Mouse (Mus musculus): Measurements from ENCODE around the gene Stx17.

Stx17 gene

GRCm38 (mm10) chr4:48124773-48125469, at the start of gene Stx17:
Gene Stx17 (plus strand): TSS chr4:48124915.
- DNase-seq (ENCODE audit: extremely low read depth, low read depth) = peak; percentile 49

DNA sequence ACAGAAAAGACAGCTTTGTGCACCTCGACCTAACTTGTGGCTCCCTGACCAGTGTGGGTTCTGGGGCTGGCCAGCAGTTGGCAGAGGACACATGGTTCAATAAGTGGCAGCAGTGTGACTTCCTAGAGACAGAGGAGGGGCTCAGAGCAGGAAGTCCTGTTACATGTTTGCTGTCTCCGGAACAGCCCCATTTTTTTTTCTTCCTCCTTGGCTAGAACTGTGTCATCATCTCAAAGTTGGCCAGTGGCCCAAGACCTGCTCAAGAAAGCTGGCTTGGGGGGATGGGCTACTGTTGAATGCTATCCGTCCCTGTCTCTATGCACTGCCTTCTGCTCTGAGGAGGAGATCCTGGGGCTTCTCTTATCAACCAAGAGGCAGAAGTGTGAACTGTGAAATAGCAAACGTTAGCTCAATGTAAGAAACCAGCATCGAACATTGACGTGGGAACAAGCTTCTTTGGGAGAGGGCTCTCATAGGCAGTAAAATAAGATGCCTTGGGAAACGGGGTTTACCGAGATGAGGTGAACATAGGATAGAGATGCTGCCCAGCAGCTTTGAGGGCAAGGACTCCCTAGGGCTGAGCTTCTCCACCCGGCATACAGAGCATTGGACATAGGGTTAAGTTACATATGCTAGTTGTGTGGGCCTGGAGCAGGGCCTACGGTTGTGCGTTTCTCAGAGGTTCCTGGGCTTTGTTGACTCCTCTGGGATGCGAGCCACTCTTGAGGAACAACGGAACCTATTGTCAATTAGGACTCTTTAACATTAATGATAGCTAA, 47.8 kb upstream of the Stx17 start:
- DNase-seq (ENCODE audit: extremely low read depth, low read depth) = peak; percentile 80

DNA sequence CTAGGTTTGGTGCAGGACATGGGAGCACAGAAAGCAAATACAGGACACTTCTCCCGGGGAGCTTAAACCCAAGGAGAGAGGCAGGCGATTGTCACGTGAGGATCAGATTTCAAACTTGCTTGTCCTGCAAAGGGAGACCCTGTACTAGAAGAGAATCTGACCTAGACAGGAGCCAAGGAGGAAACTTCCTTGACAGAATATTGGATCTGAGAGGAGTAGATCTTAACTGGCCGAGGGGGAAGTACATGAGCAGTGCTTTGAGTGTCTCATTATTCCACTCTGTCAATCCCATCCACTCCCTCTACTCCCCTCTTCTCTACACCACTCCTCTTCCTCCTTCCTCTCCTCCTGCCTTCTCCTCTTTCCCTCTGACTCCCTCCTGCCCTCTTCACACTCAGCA, 46.5 kb upstream of the Stx17 start:
- DNase-seq (ENCODE audit: extremely low read depth, low read depth) = no peak

DNA sequence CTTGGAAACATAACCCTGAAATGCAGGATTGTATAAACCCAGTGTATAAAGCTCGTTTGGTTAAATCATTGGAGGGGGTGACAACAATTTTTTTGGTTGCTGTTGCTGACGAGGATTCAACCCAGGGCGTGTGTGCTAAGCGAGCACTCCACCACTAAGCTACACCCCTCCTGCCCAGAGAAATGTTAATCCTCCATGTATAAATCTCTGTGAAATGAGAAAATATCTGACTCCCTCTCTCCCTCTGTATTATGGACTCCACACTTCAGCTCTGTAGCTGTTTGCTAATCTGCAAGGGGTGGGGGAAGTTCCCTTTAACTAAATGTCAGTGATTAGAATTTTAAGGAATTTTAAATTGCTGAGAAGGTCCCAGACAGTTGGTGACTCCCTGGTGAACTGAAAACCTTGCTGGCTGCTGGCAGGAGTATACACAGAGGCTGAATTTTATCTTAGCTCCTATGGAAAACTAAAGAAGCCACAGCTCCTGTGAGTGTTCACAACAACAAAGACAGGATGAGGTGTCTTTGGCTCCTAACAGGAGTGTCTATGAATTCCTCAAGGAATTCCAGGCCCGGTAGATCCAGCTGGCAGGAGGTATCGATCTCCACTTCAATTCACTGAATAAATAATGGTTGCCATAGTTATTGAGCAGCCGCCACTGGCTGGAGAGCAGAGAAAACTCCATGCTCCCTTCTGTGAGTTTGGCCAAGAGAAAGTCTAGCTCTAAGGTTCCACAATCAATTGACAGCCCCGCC, 45.3 kb upstream of the Stx17 start:
- DNase-seq (ENCODE audit: extremely low read depth, low read depth) = no peak

- DNase-seq (ENCODE audit: extremely low read depth, low read depth) = no peak
Observed at GRCm38 (mm10) chr4:48083452-48083851, 41.3 kb upstream of the Stx17 start.

GRCm38 (mm10) chr4:48086609-48087008, 38.1 kb upstream of the Stx17 start:
- DNase-seq (ENCODE audit: extremely low read depth, low read depth) = no peak

DNA sequence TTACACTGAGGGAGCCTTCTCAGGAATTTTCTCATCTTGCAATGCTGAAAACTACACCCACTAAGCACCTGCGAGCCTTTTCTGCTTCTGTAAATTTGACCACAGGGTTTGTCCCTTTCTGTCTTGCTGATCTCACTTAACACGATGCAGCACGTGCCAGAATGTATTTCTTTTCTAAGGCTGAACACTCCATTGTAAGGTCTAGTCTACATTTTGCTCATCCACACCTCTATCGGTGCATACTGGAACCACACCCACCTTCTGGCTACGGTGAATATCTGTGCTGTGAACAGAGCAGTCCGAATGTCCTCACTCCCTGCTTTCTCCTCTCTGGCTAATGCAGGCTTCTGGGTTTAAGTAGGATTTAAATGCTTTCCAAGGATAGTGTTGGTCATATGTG, 37.2 kb upstream of the Stx17 start:
- no peak for DNase-seq (ENCODE audit: extremely low read depth, low read depth)

GRCm38 (mm10) chr4:48093221-48093620, 31.5 kb upstream of the Stx17 start:
- no peak for DNase-seq (ENCODE audit: extremely low read depth, low read depth)

GRCm38 (mm10) chr4:48100217-48100616, 24.5 kb upstream of the Stx17 start:
- no peak for DNase-seq (ENCODE audit: extremely low read depth, low read depth)

DNA sequence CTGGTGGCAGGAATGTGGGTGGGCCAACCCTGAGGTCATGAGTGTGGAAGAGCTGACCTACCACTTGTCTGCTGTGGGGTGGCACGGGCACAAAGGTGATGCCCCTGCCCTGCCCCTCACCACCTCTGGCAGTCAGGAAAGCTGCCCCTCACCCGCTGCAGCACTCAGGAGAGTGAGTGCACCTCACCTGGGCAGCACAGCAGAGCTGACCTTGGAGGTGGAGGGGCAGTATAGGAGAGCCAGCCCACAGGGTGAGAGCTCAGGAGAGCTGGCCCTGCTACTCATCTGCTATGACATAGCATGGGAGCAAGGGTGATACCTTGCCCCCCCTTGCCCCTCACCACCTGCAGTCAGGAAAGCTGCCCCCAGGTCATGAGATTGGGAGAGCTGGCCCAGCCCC, 22.7 kb upstream of the Stx17 start:
- DNase-seq (ENCODE audit: extremely low read depth, low read depth) = no peak

GRCm38 (mm10) chr4:48105387-48105786, 19.3 kb upstream of the Stx17 start:
- no peak for DNase-seq (ENCODE audit: extremely low read depth, low read depth)

GRCm38 (mm10) chr4:48107086-48107485, 17.6 kb upstream of the Stx17 start:
- DNase-seq (ENCODE audit: extremely low read depth, low read depth) = no peak

DNA sequence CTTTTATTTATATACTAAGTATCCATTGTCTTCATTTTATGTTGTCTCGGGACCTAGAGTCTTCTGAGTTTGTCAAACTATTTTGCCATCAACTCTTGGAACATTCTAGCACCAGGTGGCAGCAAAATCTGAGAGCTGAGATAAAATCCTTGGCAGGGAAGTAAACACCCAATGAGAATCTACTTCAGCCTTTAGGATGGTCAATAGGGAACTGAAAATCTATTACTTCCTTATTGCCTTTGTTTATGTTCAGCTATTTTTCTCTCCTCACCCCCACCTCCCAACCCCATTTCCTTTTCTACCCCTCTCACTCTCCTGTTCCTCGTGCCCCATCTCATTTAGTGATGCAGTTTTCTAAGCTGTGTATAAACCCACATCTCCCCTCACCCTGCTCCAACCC, 16.1 kb upstream of the Stx17 start:
- DNase-seq (ENCODE audit: extremely low read depth, low read depth) = no peak

GRCm38 (mm10) chr4:48110331-48110730, 14.4 kb upstream of the Stx17 start:
- peak; percentile 20 for DNase-seq (ENCODE audit: extremely low read depth, low read depth)

DNA sequence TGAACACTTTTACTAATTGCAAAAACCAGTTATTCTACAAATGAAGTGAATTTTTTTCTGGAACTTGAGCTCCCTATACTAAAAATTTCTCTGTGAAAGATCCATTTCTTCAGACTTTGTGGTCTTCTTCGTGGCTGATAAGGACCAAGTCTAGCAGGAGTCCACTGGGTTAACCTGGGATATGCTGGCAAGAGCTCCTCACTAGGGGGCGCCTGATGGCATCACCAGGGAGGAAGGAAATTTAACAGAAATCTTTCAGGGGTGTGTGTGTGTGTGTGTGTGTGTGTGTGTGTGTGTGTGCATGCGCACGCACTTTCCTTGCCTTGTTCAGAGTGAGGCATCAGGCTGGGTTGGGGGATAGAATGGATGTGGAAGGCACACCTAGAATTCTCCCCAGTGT, 8.5 kb upstream of the Stx17 start:
- peak; percentile 31 for DNase-seq (ENCODE audit: extremely low read depth, low read depth)

DNA sequence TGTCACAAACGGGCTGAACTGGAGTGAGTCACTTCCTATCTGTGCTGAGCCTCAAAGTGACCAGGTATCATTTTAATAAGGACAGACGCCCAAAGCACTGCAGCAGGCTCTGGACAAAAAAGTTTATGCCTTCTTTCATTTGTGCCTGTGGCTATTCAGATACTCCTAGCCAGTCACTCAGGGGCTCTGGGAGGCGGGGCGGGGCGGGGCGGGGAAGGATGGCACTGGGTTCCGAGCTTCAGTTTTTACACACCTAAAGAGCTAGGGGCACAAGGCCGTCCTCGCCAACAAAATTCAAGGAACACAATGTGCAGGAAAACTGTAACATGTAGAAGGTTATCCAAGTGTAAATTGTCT, 321 bp upstream of the Stx17 start:
- peak; percentile 52 for DNase-seq (ENCODE audit: extremely low read depth, low read depth)

DNA sequence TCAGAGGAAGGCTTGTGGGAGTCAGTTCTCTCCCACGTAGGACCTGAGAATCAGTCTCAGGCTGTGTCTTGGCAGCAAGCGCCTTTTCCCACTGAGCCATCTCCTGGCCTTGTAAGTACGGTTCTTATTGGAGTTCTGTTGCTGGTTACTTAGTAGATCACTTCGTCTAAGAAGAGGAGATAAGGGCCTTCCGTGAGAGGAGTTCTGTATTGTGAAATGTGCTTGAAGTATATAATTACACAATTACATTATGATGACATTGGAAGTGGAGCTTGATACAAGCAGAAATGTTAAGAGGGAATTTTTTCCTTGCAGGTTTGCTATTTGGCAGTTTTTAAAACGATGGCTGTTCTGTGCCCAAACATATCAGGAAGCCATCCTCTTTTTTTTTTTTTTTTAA, 5.6 kb downstream of the Stx17 start:
- no peak for DNase-seq (ENCODE audit: extremely low read depth, low read depth)

GRCm38 (mm10) chr4:48131606-48132005, 6.9 kb downstream of the Stx17 start:
- no peak for DNase-seq (ENCODE audit: extremely low read depth, low read depth)

DNA sequence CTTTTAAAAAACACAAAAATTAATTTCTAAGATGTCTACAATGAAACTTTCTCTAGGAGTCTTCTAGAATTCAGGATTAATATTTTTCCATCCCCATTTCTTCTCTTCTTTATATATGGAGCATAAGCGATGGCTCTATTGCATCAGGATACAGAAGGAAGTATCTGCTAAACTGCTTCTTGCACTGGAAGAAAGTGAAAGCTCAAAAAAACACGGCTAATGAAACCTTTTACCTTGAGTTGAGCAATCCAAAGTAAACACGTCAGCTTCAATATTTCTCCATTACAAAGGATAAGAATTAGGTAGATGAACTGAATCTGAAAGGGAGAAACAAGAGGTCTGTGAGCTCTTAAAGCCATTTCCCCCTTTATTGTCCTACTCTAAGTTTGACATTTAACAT, 8.0 kb downstream of the Stx17 start:
- DNase-seq (ENCODE audit: extremely low read depth, low read depth) = no peak

DNA sequence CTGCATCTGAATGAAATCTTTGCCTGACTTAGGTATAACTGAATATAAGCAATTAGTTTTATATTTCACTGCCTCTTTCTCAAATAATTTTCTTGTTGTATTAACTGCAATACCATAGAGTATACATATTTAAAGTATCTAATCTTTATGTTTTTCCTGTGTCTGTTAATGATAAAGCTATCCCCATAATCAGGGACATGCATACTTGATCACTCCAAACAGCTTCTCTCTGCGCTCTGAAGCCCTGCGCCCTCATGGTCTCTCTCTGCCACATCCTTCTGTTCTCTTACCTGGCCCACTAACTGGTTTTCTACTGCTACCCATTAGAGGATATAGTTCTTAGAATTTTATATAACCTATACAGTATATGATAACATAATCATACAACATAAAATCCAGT, 24.8 kb downstream of the Stx17 start:
- DNase-seq (ENCODE audit: extremely low read depth, low read depth) = no peak

DNA sequence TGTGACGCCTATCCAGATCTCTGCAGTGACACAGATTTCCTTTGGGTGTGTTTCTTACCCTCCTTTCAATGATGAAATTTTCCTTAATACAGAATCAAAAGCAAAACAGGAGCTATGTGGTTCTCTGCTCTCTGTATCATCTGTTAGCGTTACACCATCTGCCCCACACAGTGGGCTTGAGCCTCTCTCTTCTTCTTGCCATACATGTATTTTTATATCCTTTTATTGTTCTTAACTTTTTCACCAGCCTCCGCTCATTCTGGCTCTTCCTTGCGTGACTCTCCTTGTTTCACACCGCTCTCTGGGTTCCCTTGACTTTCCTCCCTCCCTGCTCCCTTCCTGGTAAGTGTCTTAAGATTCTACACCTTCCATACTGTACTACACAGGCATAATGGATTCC, 28.5 kb downstream of the Stx17 start:
- DNase-seq (ENCODE audit: extremely low read depth, low read depth) = no peak

GRCm38 (mm10) chr4:48155864-48156263, 31.1 kb downstream of the Stx17 start:
- no peak for DNase-seq (ENCODE audit: extremely low read depth, low read depth)
